Mouse (Mus musculus): ENCODE data around the gene Ydjc. TPM values are rescaled to one million over a fixed set of nuclear protein-coding genes. Genes with fewer than 3 reads are reported as not detected.
"Not testable (repeated sequence)": the region's sequence is repeated elsewhere in the genome, so short reads cannot be mapped to it uniquely, and the experiment has no call there.

Gene Ydjc
- polyA plus RNA-seq, 2 experiments, result 11.8 to 14.1 TPM

DNA sequence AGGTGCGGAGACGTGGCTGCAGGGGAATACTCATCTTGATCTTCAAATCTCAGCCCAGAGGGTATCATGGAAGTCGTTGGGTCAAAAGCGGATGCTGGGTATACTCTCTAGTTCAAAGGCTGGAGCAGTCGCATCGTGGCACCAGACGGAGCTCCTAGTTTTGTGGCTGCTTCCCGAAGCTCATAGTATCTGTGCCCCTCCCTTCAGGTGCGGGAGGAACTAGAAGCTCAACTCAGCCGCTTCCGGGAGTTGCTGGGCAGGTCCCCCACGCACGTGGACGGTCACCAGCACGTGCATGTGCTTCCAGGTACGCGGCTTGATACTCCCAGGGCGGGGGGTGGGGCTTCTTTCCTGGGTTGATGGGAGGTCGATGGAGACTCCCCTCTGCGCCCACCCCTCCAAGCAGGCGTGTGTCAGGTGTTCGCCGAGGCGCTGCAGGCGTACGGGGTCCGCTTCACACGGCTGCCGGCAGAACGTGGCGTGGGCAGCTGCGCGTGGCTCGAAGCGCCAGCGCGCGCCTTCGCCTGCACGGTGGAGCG, 3.0 kb downstream of the Ydjc start:
- Histone ChIP-seq H3K27ac (replicated peaks; ENCODE audit: low read depth, low read length) (no peak overlapping the region), H3K27me3 (ENCODE audit: control insufficient read depth, insufficient read depth, low read length) (0 out of 2 replicates have a peak, but pooled peaks cover 7% of the 10 kb centered on the region), H3K9ac (ENCODE audit: low read depth, low read length, severe bottlenecking) (peak overlapping the region; percentile 52), H3K4me1 (ENCODE audit: control insufficient read depth, insufficient read depth, low read length) (peaks cover 7% of the 10 kb centered on the region), H3K36me3 (ENCODE audit: control insufficient read depth, insufficient read depth, low read length) (peaks cover 17% of the 10 kb centered on the region), H3K9me3 (ENCODE audit: control insufficient read depth, low read length) (no peaks in the 10 kb centered on the region), H3K4me3 (replicated peaks; ENCODE audit: low read length) (peak overlapping the region; percentile 60), H3K4me2 (replicated peaks; ENCODE audit: low read depth, low read length, severe bottlenecking) (peak overlapping the region; percentile 100)
- 0 out of 2 replicates have a peak, but pooled peaks have one; percentile 4 for ATAC-seq (ENCODE audit: low FRiP score, low read depth)
- DNase-seq (ENCODE audit: low spot score), result no peak
- WGBS, result 0% methylated on average over 41 of the region's 41 CpGs
- TF ChIP-seq POLR2A (IDR thresholded peaks at IDR 0.05; ENCODE audit: borderline replicate concordance, extremely low read depth, insufficient read depth, insufficient read length), result no peak

GRCm38 (mm10) chr16:17148084-17148483, 3.7 kb downstream of the Ydjc start:
- Histone ChIP-seq H3K9ac (ENCODE audit: low read depth, low read length, severe bottlenecking) (0 out of 2 replicates have a peak overlapping the region, but pooled peaks have one; percentile 52), H3K36me3 (ENCODE audit: control insufficient read depth, insufficient read depth, low read length) (peaks cover 24% of the 10 kb centered on the region), H3K4me3 (replicated peaks; ENCODE audit: low read length) (peak overlapping the region; percentile 60), H3K27ac (replicated peaks; ENCODE audit: low read depth, low read length) (no peak overlapping the region), H3K9me3 (ENCODE audit: control insufficient read depth, low read length) (no peaks in the 10 kb centered on the region), H3K4me2 (replicated peaks; ENCODE audit: low read depth, low read length, severe bottlenecking) (peak overlapping the region; percentile 100), H3K4me1 (ENCODE audit: control insufficient read depth, insufficient read depth, low read length) (peaks cover 7% of the 10 kb centered on the region), H3K27me3 (ENCODE audit: control insufficient read depth, insufficient read depth, low read length) (0 out of 2 replicates have a peak, but pooled peaks cover 7% of the 10 kb centered on the region)
- ATAC-seq (ENCODE audit: low FRiP score, low read depth), result 0 out of 2 replicates have a peak, but pooled peaks have one; percentile 7
- 9% methylated on average over 16 of the region's 16 CpGs for WGBS
- no peak for TF ChIP-seq POLR2A (IDR thresholded peaks at IDR 0.05; ENCODE audit: borderline replicate concordance, extremely low read depth, insufficient read depth, insufficient read length)
- peak; percentile 17 for DNase-seq (ENCODE audit: low spot score)

DNA sequence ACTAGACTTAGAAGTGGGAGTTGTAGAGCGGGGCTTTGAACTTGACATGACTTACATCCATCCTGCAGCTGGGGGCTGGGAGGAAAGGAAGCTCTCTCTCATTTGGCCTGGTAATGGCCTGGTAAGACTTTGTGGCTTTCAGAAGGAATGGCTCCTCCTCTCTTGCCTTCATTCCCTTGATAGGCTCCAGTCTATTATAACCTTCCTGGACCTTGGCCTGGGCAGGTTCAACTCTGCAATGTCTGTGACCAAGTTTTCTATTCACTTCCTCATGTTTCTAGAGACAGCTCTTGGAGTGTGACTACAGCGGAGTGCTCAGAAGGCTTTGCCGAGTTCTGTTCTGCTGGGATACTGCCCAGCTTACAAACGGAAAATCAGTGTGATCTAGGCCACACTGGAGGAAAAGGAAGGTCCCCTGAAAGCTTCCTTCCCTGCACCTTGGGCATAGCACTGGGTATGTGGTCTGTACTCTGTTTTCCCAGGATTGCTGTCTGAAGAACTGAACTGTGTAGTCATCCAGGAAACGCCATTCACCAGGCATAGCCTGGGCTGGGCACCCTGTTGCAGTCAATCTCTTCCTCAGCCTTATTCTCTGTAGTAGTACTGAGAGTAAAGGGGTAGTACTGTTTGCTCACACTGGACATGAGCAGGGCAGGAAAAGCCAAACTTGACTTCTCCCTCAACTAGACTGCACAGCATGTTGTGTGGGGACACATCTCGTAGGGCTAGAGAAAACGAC, 6.3 kb downstream of the Ydjc start:
- H3K4me1 ChIP-seq (ENCODE audit: control insufficient read depth, insufficient read depth, low read length), result peaks cover 7% of the 10 kb centered on the region
- no peak for DNase-seq (ENCODE audit: low spot score)
- no peak for TF ChIP-seq POLR2A (IDR thresholded peaks at IDR 0.05; ENCODE audit: borderline replicate concordance, extremely low read depth, insufficient read depth, insufficient read length)
- no peaks in the 10 kb centered on the region for H3K9me3 ChIP-seq (ENCODE audit: control insufficient read depth, low read length)
- H3K36me3 ChIP-seq (ENCODE audit: control insufficient read depth, insufficient read depth, low read length), result peaks cover 43% of the 10 kb centered on the region
- no peak overlapping the region for H3K9ac ChIP-seq (ENCODE audit: low read depth, low read length, severe bottlenecking)
- 79% methylated on average over 7 of the region's 7 CpGs for WGBS
- H3K4me2 ChIP-seq (replicated peaks; ENCODE audit: low read depth, low read length, severe bottlenecking), result no peak overlapping the region
- 0 out of 2 replicates have a peak, but pooled peaks cover 7% of the 10 kb centered on the region for H3K27me3 ChIP-seq (ENCODE audit: control insufficient read depth, insufficient read depth, low read length)
- no peak overlapping the region for H3K27ac ChIP-seq (replicated peaks; ENCODE audit: low read depth, low read length)
- no peak overlapping the region for H3K4me3 ChIP-seq (replicated peaks; ENCODE audit: low read length)
- no peak for ATAC-seq (ENCODE audit: low FRiP score, low read depth)

GRCm38 (mm10) chr16:17151874-17152273, 7.5 kb downstream of the Ydjc start:
- WGBS, result 92% methylated on average over 4 of the region's 4 CpGs
- Histone ChIP-seq H3K4me2 (replicated peaks; ENCODE audit: low read depth, low read length, severe bottlenecking) (no peak overlapping the region), H3K36me3 (ENCODE audit: control insufficient read depth, insufficient read depth, low read length) (peaks cover 52% of the 10 kb centered on the region), H3K27ac (replicated peaks; ENCODE audit: low read depth, low read length) (no peak overlapping the region), H3K9me3 (ENCODE audit: control insufficient read depth, low read length) (no peaks in the 10 kb centered on the region), H3K9ac (ENCODE audit: low read depth, low read length, severe bottlenecking) (no peak overlapping the region), H3K4me1 (ENCODE audit: control insufficient read depth, insufficient read depth, low read length) (peaks cover 7% of the 10 kb centered on the region), H3K4me3 (replicated peaks; ENCODE audit: low read length) (no peak overlapping the region), H3K27me3 (ENCODE audit: control insufficient read depth, insufficient read depth, low read length) (0 out of 2 replicates have a peak, but pooled peaks cover 7% of the 10 kb centered on the region)
- ATAC-seq (ENCODE audit: low FRiP score, low read depth) (no peak), DNase-seq (ENCODE audit: low spot score) (no peak)
- TF ChIP-seq POLR2A (IDR thresholded peaks at IDR 0.05; ENCODE audit: borderline replicate concordance, extremely low read depth, insufficient read depth, insufficient read length), result no peak

- Histone ChIP-seq H3K4me2 (replicated peaks; ENCODE audit: low read depth, low read length, severe bottlenecking) (no peak overlapping the region), H3K27me3 (ENCODE audit: control insufficient read depth, insufficient read depth, low read length) (no peaks in the 10 kb centered on the region), H3K4me3 (replicated peaks; ENCODE audit: low read length) (no peak overlapping the region), H3K9ac (ENCODE audit: low read depth, low read length, severe bottlenecking) (no peak overlapping the region), H3K27ac (replicated peaks; ENCODE audit: low read depth, low read length) (no peak overlapping the region), H3K4me1 (ENCODE audit: control insufficient read depth, insufficient read depth, low read length) (no peaks in the 10 kb centered on the region), H3K9me3 (ENCODE audit: control insufficient read depth, low read length) (no peaks in the 10 kb centered on the region), H3K36me3 (ENCODE audit: control insufficient read depth, insufficient read depth, low read length) (peaks cover 72% of the 10 kb centered on the region)
- WGBS, result 95% methylated on average over 2 of the region's 2 CpGs
- DNase-seq (ENCODE audit: low spot score), result no peak
- no peak for ATAC-seq (ENCODE audit: low FRiP score, low read depth)
- no peak for TF ChIP-seq POLR2A (IDR thresholded peaks at IDR 0.05; ENCODE audit: borderline replicate concordance, extremely low read depth, insufficient read depth, insufficient read length)
Observed at GRCm38 (mm10) chr16:17154346-17154745, 9.9 kb downstream of the Ydjc start.

DNA sequence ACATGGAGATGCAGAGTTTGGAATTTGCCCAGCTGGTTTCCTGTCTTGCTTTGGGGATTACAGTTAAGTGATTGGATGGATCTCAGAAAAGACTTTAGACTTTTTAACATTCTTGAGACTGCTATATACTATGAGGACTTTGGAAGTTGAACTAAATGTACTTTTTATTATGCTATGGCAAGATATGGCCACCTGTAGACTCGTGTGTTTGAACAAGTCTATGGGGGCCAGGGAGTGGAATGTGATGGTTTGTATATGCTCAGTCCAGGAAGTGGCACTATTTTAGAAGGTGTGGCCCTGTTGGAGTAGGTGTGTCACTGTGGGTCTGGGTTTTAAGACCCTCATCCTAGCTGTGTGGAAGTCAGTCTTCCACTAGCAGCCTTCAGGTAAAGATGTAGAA, 21.1 kb downstream of the Ydjc start:
- not testable (repeated sequence) for H3K4me3 ChIP-seq (replicated peaks; ENCODE audit: low read length); H3K4me1 ChIP-seq (ENCODE audit: control insufficient read depth, insufficient read depth, low read length); H3K9ac ChIP-seq (ENCODE audit: low read depth, low read length, severe bottlenecking); H3K9me3 ChIP-seq (ENCODE audit: control insufficient read depth, low read length); H3K4me2 ChIP-seq (replicated peaks; ENCODE audit: low read depth, low read length, severe bottlenecking); H3K27me3 ChIP-seq (ENCODE audit: control insufficient read depth, insufficient read depth, low read length); ATAC-seq (ENCODE audit: low FRiP score, low read depth); DNase-seq (ENCODE audit: low spot score); H3K27ac ChIP-seq (replicated peaks; ENCODE audit: low read depth, low read length)
- peaks cover 49% of the 10 kb centered on the region for H3K36me3 ChIP-seq (ENCODE audit: control insufficient read depth, insufficient read depth, low read length)
- WGBS, result 94% methylated on average over 1 of the region's 1 CpGs
